8 mouse cellular contexts compared by ENCODE assay signal in genomic region chr9:89793018-89793417, GRCm38 (mm10). TPM values are rescaled to one million over a fixed set of nuclear protein-coding genes. Genes with fewer than 3 reads are reported as not detected.
A peak's percentile ranks its signal among the peaks of the same experiment; 100 is the strongest.
DNase-seq lines count a peak whose midpoint lies in the region; ATAC-seq and TF ChIP-seq lines count a peak whose summit lies in the region.

No protein-coding gene starts in this region.

- H3K27me3 ChIP-seq in Patski: no peaks in the 10 kb centered on the region

- DNase-seq in A20 (ENCODE audit: low read depth, low spot score) (peak; percentile 65), Patski (ENCODE audit: low read depth, low spot score) (no peak)
- DNase-seq in cerebellum, postnatal 25 days: peak; percentile 62 to 76
- DNase-seq in gastrocnemius, postnatal 36 days: peak; percentile 20 to 28
- DNase-seq in layer of hippocampus, adult 2 months (ENCODE audit: low spot score in 2 of 2): peak; percentile 36 to 84
- DNase-seq in lung, postnatal 25 days (ENCODE audit: low spot score): peak; percentile 45
- peak; percentile 65 for DNase-seq in right cerebral cortex, adult 18-20 months
- DNase-seq in urinary bladder, postnatal 14 days (ENCODE audit: low spot score): peak; percentile 63

- no peak overlapping the region for H3K27ac ChIP-seq in layer of hippocampus, adult 2 months

- peak; percentile 75 for TF ChIP-seq CTCF in Patski (IDR thresholded peaks at IDR 0.05)
- TF ChIP-seq CTCF in layer of hippocampus, adult 2 months (conservative IDR thresholded peaks at IDR 0.05): peak; percentile 99

- CTCF ChIA-PET in Patski (lab: Charles Lee): interaction anchor here (1.0 to 1.5 kb wide), 4 partner anchors 8 to 287 kb away, joined by 3 to 4 read pairs (median 3); no protein-coding TSS in a partner anchor

- POLR2A ChIA-PET in Patski (lab: Charles Lee): no interaction called here

- no peak overlapping the region for H3K4me3 ChIP-seq in layer of hippocampus, adult 2 months

- ATAC-seq in Patski: no peak

- intact Hi-C loops in gastrocnemius, postnatal 36 days (cut with DNase I): no loop called here

- in situ Hi-C loops in Patski (cut with MboI; ENCODE audit: low pct_unique_long_range_greater_than_20kb): no loop called here

RNA-seq across cellular contexts. Expression of gene Ankrd34c, which starts 54.7 kb away (rescaled TPM):
- not detected for polyA plus RNA-seq in Patski (2021)
- not detected for total RNA-seq in gastrocnemius, postnatal 36 days (2021)
- 1 to 10 TPM in 1 of 2 experiments, under 1 TPM in 1; 1.00 to 1.2 TPM for total RNA-seq in layer of hippocampus, adult 2 months (2021)
